In the genomic region with DNA sequence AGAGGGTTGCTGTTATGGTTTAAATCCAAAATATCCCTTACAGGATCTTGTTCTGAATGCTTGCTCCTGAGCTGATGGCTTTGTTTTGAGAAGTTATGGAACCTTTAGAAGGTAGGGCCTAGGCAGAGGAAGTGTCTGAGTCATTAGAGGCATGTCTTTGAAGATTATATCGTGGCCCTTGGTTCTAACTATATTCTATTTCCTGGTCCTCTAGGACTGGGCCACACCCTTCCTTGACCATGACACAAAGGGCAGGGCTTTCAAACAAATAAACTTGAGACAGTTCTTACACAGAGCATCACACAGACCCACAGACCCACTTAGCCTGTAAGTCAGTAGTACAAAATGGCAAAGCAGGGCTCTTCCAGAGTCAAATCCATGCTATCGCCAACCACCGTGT, we compare ENCODE assay signal across 19 mouse cellular contexts.
"Had no signal": no experiment of that assay in that cellular context is flagged by ENCODE, and none has a peak within 500 bp of the region (broad histone marks: within the 10 kb centered on the region; RNA-seq: fewer than 3 reads in every experiment).

No protein-coding gene starts in this region.

- H3K4me2 ChIP-seq: limb, embryonic 13.5 days; liver, embryonic 12.5 days; liver, embryonic 15.5 days; midbrain, embryonic 11.5 days; neural tube, embryonic 12.5 days; stomach, embryonic 15.5 days had no signal

- H3K27ac ChIP-seq: limb, embryonic 10.5 days; limb, embryonic 13.5 days; liver, embryonic 12.5 days; liver, embryonic 15.5 days; neural tube, embryonic 12.5 days; stomach, embryonic 15.5 days had no signal

- H3K4me1 ChIP-seq: limb, embryonic 13.5 days; liver, embryonic 12.5 days; liver, embryonic 15.5 days; neural tube, embryonic 12.5 days; stomach, embryonic 15.5 days had no signal

- H3K9ac ChIP-seq: limb, embryonic 13.5 days; liver, embryonic 12.5 days; liver, embryonic 15.5 days; neural tube, embryonic 12.5 days; stomach, embryonic 15.5 days had no signal

- DNase-seq: kidney, adult 11 months; kidney, adult 9 months; kidney, postnatal 25 days; layer of hippocampus, adult 9-11 months; liver; midbrain, embryonic 14.5 days; retina, postnatal 1 day; right cerebral cortex, postnatal 25 days; spleen, adult 18-20 months; thymus, adult 18-20 months; thymus, postnatal 36 days had no signal

- ATAC-seq: liver, embryonic 12.5 days had no signal

- H3K4me3 ChIP-seq: layer of hippocampus, adult 2 months; limb, embryonic 10.5 days; limb, embryonic 13.5 days; liver, embryonic 12.5 days; liver, embryonic 15.5 days; neural tube, embryonic 12.5 days; stomach, embryonic 15.5 days had no signal

- H3K36me3 ChIP-seq: limb, embryonic 10.5 days; limb, embryonic 13.5 days; liver, embryonic 12.5 days; liver, embryonic 15.5 days; neural tube, embryonic 12.5 days; stomach, embryonic 15.5 days had no signal

- H3K9me3 ChIP-seq: limb, embryonic 10.5 days; limb, embryonic 13.5 days; liver, embryonic 12.5 days; liver, embryonic 15.5 days; neural tube, embryonic 12.5 days; stomach, embryonic 15.5 days had no signal

- H3K27me3 ChIP-seq: limb, embryonic 13.5 days; liver, embryonic 12.5 days; liver, embryonic 15.5 days; neural tube, embryonic 12.5 days; stomach, embryonic 15.5 days had no signal
